Mouse (Mus musculus) spleen, adult 2 months (tissue): ENCODE measurements at regions not wholly inside any gene's neighbourhood (a gene's known extent, or its start where the extent isn't known, plus 50 kb on each side); places are given as distances from the start of the nearest gene placed in this dataset.

Experiments used
- DNase-seq, 2 experiments: peaks; one replicate each; pipeline versions ENCODE4 v3.0.0 to v3.0.0-alpha.2; 2012 to 2021; ENCODE audit warnings: low spot score in 2 of 2, low read depth in 1 of 2
- H3K27ac ChIP-seq: fragments of 200-500 bp; 2 replicates; pipeline ENCODE4 v1.5.1; 2012; ENCODE audit warnings: low read length, inconsistent platforms; ENCODE audit not compliant: insufficient read depth
- H3K27me3 ChIP-seq: fragments of 200-500 bp; 2 replicates; pipeline ENCODE4 v1.6.1; 2012; ENCODE audit warnings: mild to moderate bottlenecking, moderate library complexity, low read length, inconsistent platforms; ENCODE audit not compliant: control insufficient read depth, insufficient read depth
- H3K36me3 ChIP-seq: fragments of 200-500 bp; 2 replicates; pipeline ENCODE4 v1.6.1; 2012; ENCODE audit warnings: mild to moderate bottlenecking, low read length, inconsistent platforms; ENCODE audit not compliant: control insufficient read depth, insufficient read depth
- H3K4me1 ChIP-seq: fragments of 200-500 bp; 2 replicates; pipeline ENCODE4 v1.6.1; 2011; ENCODE audit warnings: inconsistent platforms; ENCODE audit not compliant: control insufficient read depth, insufficient read depth, insufficient read length
- H3K4me3 ChIP-seq: fragments of 200-500 bp; 2 replicates; pipeline ENCODE4 v1.5.1; 2011; ENCODE audit warnings: mild to moderate bottlenecking, inconsistent platforms; ENCODE audit not compliant: insufficient read depth, insufficient read length; ENCODE audit errors: extremely low read depth
- CTCF ChIP-seq: fragments of 200-500 bp; IDR thresholded peaks from 2 replicates; pipeline ENCODE4 v1.5.1; 2011; ENCODE audit warnings: mild to moderate bottlenecking, inconsistent platforms; ENCODE audit not compliant: insufficient read depth, insufficient read length, insufficient replicate concordance; ENCODE audit errors: extremely low read depth
- POLR2A ChIP-seq: fragments of 200-500 bp; IDR thresholded peaks from 2 replicates; pipeline ENCODE4 v1.6.1; 2011; ENCODE audit warnings: low read depth, low read length, inconsistent platforms
- WGBS: fragments of 180-500 bp; shearing (Covaris S2); methylation state at CpG from one replicate; pipeline ENCODE4 v1.1.7; 2018; 5-methylcytosine and 5-hydroxymethylcytosine counted together

- H3K27me3 ChIP-seq, result no peaks in the 10 kb centered on the region
- H3K4me3 ChIP-seq, result no peak overlapping the region
- no peak for DNase-seq
- H3K27ac ChIP-seq, result no peak overlapping the region
- H3K4me1 ChIP-seq, result no peaks in the 10 kb centered on the region
- 87% methylated on average over 5 of the region's 5 CpGs for WGBS
- no peaks in the 10 kb centered on the region for H3K36me3 ChIP-seq
- TF ChIP-seq CTCF, result no peak
- no peak for TF ChIP-seq POLR2A
These were observed 927.8 kb upstream of the Adgrl2 start for GRCm38 (mm10) chr3:149918201-149918600.

- H3K4me3 ChIP-seq, result no peak overlapping the region
- H3K27ac ChIP-seq, result no peak overlapping the region
- DNase-seq, result no peak
- TF ChIP-seq POLR2A, result no peak
- TF ChIP-seq CTCF, result no peak
- H3K36me3 ChIP-seq, result no peaks in the 10 kb centered on the region
- 86% methylated on average over 8 of the region's 8 CpGs for WGBS
- no peaks in the 10 kb centered on the region for H3K27me3 ChIP-seq
- H3K4me1 ChIP-seq, result no peaks in the 10 kb centered on the region
These were observed 920.4 kb upstream of the Adgrl2 start for GRCm38 (mm10) chr3:149910721-149911120.

GRCm38 (mm10) chr3:149901783-149902182, 911.4 kb upstream of the Adgrl2 start:
- DNase-seq, result no peak
- H3K27me3 ChIP-seq, result no peaks in the 10 kb centered on the region
- H3K4me3 ChIP-seq, result no peak overlapping the region
- H3K36me3 ChIP-seq, result no peaks in the 10 kb centered on the region
- WGBS, result 89% methylated on average over 5 of the region's 5 CpGs
- H3K4me1 ChIP-seq, result no peaks in the 10 kb centered on the region
- TF ChIP-seq CTCF (no peak), POLR2A (no peak)
- no peak overlapping the region for H3K27ac ChIP-seq

- no peak for DNase-seq
- H3K4me3 ChIP-seq, result no peak overlapping the region
- TF ChIP-seq POLR2A, result no peak
- TF ChIP-seq CTCF, result no peak
- H3K36me3 ChIP-seq, result no peaks in the 10 kb centered on the region
- WGBS, result 83% methylated on average over 1 of the region's 1 CpGs
- H3K4me1 ChIP-seq, result no peaks in the 10 kb centered on the region
- H3K27ac ChIP-seq, result no peak overlapping the region
- no peaks in the 10 kb centered on the region; the same call in 1 of the 2 replicates for H3K27me3 ChIP-seq
These were observed 886.2 kb upstream of the Adgrl2 start for GRCm38 (mm10) chr3:149876553-149876952.

- H3K36me3 ChIP-seq, result no peaks in the 10 kb centered on the region
- H3K27me3 ChIP-seq, result no peaks in the 10 kb centered on the region
- no peak overlapping the region for H3K4me3 ChIP-seq
- H3K4me1 ChIP-seq, result no peaks in the 10 kb centered on the region
- 91% methylated on average over 2 of the region's 2 CpGs for WGBS
- no peak overlapping the region for H3K27ac ChIP-seq
- TF ChIP-seq POLR2A (no peak), CTCF (no peak)
- no peak for DNase-seq
These were observed 875.6 kb upstream of the Adgrl2 start for GRCm38 (mm10) chr3:149865945-149866344.

- TF ChIP-seq CTCF, result no peak
- no peak for TF ChIP-seq POLR2A
- H3K27me3 ChIP-seq, result no peaks in the 10 kb centered on the region
- H3K4me1 ChIP-seq, result no peaks in the 10 kb centered on the region
- no peak overlapping the region for H3K27ac ChIP-seq
- DNase-seq, result no peak
- H3K4me3 ChIP-seq, result no peak overlapping the region
- H3K36me3 ChIP-seq, result no peaks in the 10 kb centered on the region
- 73% methylated on average over 7 of the region's 7 CpGs for WGBS
These were observed 856.7 kb upstream of the Adgrl2 start for GRCm38 (mm10) chr3:149846941-149847539.

GRCm38 (mm10) chr3:149845826-149846486, 855.6 kb upstream of the Adgrl2 start:
- H3K4me1 ChIP-seq, result no peaks in the 10 kb centered on the region
- H3K36me3 ChIP-seq, result no peaks in the 10 kb centered on the region
- H3K27me3 ChIP-seq, result no peaks in the 10 kb centered on the region
- H3K4me3 ChIP-seq, result no peak overlapping the region
- H3K27ac ChIP-seq, result no peak overlapping the region
- no peak for DNase-seq
- 33% methylated on average over 3 of the region's 3 CpGs for WGBS
- no peak for TF ChIP-seq CTCF
- TF ChIP-seq POLR2A, result no peak
